Mouse (Mus musculus) left cerebral cortex, adult 9 months (tissue): Measurements from ENCODE around the gene Nck2.
A peak's percentile ranks its signal among the peaks of the same experiment; 100 is the strongest.

Experiments used
- DNase-seq, 2 experiments: peaks; one replicate each; pipeline ENCODE4 v3.0.0; 2022; ENCODE audit warnings: low spot score in 2 of 2

The Nck2 gene

DNA sequence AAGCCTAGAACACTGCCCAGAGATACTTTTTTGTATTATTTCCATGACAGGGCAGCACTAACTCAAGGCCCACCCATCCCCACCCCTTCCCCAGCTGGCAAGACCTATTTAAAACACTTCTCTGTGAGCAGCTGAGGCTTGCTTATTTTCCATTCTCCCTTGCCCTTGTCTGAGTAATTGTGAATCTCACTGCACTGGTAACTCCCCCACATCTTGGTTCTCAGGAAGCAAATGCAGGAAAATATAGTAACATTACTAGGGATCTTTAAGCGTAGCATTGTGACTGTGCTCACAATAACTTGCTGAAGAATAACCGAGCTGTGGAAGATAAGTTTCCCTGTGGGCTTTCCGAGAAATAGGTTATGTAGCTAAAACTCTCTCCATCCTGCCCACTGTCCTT lies 24.6 kb downstream of the Nck2 start:
- DNase-seq: peak; percentile 40 to 57

DNA sequence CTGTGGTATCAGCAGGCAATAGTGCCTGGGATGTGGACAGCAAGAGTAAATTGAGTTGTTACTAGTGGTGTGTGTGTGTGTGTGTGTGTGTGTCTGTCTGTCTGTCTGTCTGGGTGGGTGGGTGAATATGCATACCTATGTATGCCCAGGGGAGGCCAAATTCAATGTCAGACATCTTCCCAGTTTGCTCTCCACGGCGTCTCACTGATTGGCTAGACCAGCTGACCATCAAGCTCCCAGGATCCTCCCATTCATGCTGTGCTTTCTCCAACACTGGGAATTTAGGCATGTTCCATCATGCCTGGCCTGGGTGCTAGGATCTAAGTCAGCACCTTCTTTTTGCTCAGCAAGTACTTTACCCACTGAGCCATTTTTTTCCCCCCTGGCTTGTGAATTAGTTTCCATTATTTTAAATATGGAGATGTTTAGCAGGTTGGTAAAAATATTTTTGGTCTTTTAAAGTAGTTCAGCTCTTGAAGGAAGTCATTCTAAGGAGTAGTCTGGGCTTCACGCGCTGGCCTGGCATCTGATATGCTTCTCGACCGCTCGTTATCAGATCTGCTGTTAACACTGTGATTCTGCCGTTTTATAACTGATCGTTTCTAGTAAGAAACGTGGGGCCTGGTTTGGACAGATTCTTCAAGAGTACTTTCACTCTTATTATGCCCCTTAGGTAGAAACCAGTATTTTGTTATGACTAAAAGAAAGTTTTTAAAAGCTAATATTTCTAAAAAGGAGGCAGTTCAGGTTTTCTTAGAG lies 26.2 kb downstream of the Nck2 start:
- no peak for DNase-seq

DNA sequence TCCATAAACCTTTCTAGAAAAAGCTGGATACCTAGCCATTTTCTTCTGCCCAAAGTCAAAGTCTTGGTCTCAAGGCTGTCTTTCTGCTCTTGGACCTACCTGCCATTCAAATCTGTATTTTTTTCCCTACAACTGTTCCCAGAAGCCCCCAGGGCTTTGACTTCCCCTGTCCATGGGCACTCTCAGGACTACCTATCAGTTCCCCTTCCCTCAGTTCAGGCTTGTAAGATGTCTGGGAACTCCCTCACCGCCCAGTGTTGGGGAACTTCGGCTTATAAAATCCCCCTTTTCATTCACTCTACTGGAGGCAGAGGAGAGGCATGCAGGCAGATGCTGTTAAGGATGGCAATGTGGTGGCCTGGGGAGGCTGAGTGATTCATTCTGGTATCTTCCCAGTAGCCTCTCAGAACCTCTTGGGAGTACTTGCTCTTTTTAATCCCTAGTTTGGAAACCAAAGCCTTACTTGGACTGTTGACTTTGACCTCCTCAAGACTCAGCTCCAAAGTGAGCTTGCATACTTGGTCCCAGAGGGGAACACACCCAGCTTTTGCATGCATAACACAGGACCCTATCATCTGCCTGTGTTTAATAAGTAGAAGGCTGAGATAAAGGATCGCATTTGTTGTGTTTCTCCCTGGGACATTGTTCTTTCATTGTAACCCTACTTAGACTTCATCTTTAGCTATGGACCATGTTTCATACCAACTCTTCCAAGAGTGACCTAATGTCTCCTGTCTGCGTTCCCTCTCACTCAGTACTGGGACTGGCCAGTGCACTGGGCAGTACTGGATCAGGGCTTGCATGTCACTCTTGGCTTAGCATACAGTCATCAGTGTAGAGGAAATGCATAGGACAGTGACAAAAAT lies 27.0 kb downstream of the Nck2 start:
- DNase-seq: no peak

DNA sequence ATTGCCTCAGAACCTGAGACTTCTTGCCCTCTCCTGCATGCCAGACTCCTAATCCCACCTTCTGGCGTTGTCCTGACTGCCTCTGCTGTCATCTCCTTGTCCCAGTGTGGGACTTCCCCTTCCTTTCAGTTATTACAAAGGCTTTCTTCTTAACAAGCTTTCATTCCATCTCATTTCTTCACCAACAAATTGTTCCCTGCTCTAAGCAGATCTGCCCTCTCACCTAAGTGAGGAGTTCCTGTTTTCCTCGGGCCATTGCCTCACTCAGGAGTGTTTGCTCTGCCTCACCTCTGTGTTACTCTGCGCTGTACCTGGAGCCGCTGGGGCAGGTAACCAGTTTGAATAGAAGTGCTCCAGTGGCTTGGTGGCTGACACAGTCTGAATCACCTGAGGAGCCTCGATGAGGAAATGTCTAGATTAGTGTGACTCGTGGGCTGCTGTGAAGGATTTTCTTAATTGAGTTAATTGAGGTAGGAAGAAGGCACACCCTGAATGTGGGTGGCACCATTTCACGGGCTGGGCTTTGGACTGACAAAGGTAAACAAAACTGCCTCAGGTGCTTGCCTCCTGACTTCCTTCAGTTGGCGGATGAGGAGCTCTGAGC lies 27.8 kb downstream of the Nck2 start:
- no peak for DNase-seq

DNA sequence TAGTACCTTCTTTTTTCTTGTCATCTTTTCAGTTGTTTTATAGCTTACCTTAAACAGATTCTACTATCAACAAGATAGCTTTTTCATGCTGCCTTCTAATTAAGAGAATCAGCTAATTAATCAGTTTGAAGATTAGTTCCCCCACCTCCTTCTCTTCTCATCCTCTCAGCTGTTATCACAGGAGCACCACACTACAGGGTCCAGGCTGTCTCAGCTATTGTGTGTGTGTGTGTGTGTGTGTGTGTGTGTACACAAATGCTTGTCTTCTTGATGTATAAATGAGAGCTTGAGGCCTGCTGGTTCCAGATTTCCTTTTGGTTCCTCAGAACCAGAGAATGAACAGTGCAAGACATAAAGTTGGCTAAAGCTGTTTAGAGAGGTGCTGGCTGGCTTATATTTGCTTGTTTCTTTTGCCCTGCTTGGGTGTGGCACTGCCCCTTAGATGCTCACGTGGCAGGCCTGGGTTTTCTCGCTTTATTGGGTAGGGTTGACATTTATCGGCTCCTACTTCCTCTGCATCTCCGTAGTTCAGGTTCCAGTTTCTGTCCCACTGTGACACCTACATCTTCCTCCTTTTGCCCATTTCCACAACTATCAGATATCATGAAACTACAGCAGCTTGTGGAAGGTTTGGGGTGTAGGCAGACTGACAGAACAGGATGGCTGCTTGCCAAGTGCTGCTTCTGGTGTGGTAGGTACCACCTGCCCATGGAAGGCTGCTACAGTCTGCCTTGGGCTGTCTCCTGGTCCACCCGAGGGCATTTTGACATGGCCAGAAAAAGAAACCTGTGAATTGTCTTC lies 29.6 kb downstream of the Nck2 start:
- DNase-seq: peak in 1 of 2 experiments; percentile 68

DNA sequence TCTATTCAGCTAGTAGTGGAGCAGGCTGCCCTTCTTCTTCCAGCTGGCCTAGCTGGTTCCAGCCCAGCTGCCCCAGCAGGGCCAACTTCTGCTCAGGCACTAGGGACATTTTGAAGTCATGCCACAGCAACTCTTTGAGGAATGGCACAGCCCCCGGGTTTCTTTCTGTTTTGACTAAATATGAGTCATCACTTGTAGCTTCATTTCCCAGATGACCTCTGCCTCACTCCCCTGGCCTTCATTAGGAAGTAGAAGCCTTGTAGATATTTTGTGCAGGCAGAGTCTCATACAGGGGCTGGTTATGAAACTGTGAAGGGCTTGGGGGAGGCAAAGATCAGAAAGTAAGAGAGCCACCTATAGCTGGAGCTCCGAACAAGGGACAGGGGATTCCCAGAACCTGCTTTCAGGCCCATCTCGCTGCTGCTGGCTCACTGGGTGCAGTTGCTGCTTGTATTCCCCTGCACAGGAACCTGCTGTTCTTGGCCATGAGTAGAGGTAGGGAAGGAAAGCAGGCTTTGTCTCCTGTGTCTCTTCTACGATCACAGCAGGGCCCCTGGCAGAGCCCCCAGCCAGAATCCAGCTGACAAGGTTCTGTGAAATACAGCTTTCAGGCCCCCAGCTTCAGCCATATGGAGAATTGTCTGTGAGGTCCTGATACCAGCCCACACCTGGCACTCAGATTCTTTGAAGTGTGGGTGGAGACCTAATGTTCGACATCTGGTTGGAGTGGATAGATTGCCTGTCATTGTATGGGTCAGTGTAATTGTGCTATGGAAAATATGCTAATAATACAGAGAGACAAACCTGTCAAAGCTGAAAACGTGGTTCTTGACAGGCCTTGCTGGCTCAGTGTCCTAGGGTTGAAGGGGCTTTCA lies 30.4 kb downstream of the Nck2 start:
- no peak for DNase-seq

DNA sequence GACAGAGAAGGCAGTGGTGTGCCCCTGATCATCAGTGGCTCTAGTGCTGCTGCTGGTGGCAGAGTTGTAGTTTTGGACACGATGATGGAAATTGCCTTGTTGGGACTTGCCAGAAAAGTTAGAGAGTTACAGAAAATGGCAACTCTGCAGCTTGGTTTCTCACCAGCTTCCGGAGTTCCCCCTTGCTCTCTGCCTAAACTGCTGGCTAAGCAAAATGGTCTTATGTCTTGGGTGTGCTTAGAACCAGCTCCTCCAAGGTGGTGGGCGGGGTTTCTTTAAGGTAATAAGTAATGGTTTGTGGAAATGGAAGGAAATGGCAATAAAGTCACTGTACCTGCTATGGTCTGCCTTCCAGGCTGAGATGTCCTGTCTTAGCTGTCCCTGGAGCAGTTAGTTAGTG lies 33.6 kb downstream of the Nck2 start:
- DNase-seq: no peak

DNA sequence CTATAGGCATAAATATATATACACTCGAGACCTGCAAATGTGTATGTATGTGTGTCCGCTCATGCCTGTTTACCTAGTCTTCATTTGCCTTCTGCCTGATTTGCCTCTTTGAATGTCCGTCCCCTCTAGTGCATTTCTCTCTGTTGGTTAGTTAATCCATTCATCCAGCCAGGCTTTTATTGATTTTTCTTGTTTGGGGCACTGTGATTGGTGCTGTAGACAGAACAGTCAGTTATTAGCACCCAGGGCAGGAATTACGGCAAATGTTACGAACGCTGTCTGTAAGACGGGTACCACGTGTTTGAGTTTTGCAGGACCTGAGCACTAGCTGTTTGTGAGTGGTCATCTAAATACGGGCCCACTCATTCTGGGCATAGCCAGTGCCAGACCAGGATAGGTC lies 40.8 kb downstream of the Nck2 start:
- DNase-seq: no peak

DNA sequence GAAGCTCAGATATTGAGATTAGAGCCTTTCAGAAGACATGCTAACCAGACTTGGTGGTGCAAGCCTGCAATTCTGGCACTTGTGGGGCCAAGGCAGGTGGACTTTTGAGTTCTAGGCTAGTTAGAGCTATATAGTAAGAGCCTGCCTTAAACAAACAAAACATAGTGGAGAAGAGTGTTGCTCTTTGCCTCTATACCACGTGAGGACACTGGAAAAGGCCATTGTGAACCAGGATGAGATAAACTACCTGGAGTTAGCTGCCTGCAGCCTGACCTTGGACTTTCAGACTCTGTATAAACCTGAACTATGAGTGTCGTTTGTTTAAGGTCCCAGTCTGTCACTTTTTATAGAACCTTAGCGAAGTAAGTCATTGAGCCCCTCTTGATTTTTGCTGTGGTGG lies 42.1 kb downstream of the Nck2 start:
- DNase-seq: no peak

DNA sequence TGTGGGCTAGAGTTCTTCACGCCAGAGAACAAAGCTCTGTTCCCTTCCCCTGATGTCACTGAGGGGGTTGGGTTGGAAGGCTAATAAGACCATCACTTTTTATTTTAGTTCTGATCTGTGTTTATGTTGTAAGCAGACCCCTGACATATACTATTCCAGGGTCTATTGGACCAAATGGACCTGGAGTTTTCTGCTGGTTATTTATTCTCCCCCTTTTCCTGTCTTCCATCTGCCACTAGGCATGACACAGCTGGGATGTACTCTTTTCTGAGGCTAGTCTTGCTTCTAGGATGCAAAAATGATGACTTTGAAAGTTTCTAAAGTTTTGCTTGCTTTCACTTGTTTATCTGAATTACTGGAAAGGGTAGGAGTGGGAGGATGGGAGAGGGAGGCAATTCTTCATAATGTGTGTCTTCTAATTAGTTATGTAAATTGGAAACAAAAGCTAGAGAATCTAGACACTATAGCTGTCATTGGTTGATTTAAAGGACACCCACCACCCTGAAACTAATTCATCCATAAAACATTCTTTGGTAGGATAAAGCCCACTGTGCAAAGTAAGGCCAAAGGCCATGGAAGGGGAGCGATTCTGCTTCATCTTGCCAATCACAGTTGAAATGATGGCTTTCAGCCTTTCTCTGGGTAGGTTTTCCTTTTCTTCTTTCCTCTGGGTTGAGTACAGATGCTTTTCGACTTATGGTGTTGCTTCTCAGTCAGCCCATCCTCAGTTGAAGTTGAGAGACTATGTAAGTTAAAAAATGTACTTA lies 42.8 kb downstream of the Nck2 start:
- no peak for DNase-seq

DNA sequence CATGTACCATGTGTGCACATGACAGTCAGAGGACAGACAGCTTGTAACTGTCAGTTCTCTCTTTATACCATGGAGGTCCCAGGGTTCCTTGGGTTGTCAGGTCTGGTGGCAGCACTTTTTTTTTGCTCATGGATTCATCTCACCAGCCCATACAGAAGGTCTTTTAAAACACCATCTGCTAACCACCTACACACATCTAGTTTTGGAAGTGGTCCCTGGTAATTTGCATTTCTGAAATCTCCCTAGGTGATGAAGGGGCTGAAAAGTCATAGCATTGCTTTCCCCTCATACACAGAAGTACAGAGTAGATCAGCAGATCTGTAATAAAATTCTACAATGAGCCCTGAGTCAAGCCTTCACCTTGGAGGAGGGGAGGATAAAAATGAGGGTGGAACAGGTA lies 44.9 kb downstream of the Nck2 start:
- DNase-seq: peak in 1 of 2 experiments; percentile 66

DNA sequence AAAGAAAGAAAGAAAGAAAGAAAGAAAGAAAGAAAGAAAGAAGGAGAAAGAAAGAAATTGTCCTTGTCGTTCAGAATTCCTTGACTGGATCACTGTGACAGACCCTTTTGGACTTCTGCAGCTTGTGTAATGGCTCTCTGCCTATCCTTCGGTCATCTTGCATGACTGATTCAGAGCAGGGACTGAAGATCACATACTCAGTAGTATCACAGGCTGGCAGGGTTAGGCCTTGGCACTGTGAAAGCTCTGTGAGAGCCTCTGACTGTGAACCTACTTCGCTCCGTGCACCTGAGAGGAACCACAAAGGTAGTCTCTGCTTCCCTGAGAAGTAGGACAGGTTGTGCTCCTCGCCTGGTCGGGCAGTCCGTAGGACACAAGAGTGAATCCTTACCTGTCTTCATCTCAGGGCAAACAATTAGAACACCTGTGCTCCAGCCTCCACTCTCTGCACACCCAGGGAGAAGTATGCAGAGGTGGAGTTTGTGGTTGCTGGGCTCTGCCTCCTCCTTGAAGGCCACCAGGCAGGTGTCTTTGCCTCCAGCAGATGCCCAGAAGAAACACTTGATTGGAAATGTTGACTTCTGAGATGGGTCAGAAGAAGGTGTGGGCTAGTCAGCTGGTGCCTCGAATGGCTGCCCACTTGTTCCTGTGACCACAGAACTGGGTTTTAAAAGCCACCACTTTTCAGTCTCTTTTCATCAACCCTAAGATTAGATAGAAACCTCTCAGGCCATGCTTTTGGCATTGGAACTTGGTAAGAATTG lies 47.3 kb downstream of the Nck2 start:
- DNase-seq: no peak

DNA sequence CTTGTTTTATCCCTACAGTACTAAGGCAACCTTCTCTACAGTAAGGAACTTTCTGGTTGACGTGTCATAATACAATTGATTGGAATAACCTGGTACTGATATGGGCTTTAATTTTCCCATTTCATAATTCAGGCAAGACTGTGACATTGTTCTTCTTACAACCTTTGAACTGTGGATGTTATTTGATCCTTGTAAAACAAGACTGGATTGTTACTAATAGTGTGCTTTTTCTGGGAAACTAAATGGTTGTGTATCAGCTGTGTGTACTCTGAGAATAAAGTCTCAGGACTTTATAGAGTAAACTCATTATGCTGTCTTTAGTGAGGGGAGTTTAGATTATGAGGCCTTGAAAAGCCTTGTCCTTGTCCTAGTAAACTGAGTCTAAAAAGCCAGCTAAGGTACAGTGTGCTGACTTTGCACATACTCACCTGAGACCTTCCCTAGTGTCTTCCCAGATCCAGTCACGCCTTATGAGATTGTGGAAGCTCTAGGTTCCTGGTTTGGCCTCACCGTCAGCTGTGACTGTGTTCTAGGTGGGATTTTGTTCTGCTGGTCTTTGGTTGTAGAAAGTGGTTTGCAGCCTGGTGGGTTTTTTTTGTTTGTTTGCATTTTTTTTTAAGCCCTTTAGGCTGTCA lies 48.5 kb downstream of the Nck2 start:
- no peak for DNase-seq

DNA sequence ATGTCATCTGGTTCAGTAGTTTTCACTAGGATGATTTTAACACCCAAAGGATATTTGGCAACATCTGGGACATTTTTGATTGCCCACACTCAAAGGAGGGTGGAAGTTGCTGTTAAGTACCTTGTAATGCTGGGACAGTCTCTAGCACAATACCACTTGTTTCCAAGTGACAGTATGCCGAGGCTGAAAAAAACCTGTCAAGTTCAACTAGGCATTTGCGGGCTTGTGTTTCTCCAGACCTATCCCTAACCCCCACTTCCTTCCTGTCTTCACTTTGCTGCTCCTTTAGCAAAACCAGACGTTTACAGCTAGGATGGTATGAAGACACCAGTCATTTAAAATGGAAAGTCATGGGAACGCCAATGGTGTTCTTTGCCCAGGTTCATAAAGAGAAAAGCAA lies 51.7 kb downstream of the Nck2 start:
- DNase-seq: no peak

DNA sequence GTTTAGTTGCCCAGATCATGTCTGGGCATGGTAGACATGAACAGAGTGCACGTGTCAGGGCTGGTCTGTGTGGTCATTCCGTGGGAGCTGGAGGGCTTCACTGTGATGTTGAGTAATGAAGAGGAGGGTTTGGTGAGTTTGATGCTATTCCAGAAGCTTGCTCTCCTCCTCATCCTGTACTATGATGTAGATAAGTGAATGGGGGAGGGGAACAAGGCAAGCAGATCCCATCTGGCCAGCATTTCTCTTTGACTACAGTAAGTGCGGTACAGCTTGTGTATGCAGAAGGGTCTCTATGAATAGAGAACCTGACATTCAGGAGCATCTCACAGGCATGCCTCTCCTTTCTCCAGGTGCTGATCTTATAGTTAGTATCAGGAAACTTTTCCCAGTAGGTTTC lies 52.6 kb downstream of the Nck2 start:
- no peak for DNase-seq

DNA sequence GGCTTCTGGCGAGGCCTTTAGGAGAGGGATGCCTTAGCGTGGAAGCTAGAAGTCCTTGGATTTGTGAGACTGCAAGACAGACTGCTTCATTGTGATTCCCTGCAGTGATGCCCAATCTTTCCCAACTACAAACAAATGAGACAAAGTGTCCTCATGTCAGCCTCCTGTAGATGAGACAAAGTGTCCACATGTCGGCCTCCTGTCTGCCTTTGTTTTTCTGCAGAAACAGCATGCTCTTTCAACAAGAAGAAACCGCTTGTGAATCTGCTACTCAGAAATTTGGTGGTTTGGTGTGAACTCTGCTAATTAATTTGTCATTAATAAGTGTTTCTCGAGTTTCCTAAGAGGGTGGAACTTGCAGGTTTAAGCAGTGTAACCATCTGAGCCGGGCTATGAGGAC lies 53.6 kb downstream of the Nck2 start:
- DNase-seq: no peak

DNA sequence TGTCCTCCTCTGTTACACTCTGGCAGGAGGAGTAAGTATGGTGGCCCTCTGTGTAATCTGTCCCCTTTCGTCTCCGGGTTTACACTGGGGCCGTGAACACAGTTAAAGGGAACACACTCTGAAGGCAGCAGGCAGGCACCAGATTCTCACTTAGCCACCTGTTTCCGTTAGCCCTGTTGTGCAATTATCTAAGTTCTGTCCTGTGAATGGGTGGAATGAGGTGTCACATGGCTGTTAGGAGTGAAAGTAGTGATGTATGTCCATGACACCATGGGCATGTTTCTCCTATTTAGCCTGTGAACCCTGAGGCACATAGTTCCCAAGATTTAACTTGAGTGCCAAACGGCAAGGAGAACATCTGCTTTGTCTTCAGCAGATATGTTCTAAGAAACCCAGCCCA lies 55.7 kb downstream of the Nck2 start:
- no peak for DNase-seq

DNA sequence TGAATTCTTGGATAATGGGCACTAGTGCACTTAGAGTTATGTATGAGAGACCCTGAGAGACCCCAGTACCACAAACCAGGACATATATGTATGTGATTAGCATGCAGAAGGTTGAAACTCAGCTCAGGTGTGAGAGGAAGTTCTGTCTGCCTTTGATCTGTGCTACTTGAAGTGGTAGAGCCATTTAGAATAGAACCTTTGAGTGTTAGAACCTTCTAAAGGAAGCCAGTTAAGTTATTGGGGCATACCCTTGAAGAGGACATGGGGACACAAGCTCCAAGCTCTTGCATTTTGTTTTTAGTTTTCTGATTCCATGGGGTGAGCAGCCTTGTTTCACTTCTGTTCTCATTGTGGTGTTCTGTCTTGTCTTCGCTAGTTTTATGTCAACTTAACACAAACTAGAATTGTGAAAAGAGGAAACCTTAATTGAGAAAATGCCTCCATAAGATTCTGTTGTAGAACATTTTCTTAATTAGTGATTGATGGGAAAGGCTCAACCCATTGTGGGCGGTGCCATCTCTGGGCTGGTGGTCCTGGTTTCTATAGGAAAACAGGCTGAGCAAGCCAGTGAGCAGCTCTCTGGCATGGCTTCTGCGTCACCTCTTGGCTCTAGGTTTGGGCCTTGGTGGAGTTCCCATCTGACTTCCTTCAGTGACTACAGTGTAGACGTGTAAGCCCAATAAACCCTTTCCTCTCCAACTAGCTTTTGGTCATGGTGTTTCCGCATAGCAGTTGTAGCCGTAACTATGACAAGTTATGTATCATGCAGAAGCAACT lies 57.0 kb downstream of the Nck2 start:
- peak in 1 of 2 experiments; percentile 33 for DNase-seq
